Mouse (Mus musculus) myocyte (in vitro differentiated cells): ENCODE data around the gene 9130409I23Rik.

Source experiments
- E2F4 ChIP-seq: IDR thresholded peaks from one replicate; pipeline ENCODE4 v1.6.1; 2011; ENCODE audit warnings: mild to moderate bottlenecking, control low read depth, moderate library complexity; ENCODE audit not compliant: insufficient read depth
- MYOG ChIP-seq, 3 experiments: IDR thresholded peaks; one replicate each; pipeline ENCODE4 v1.6.1; 2011; ENCODE audit warnings: control low read depth in 2 of 3, low read depth in 2 of 3, mild to moderate bottlenecking in 2 of 3; ENCODE audit not compliant: insufficient read length in 2 of 3, control insufficient read depth in 1 of 3, insufficient read depth in 1 of 3
- POLR2A ChIP-seq: IDR thresholded peaks from one replicate; pipeline ENCODE4 v1.6.1; 2011; ENCODE audit warnings: low read depth, mild to moderate bottlenecking, control low read depth, moderate library complexity; ENCODE audit not compliant: insufficient read length
- POLR2AphosphoS2 ChIP-seq: IDR thresholded peaks from one replicate; pipeline ENCODE4 v1.6.1; 2011; ENCODE audit warnings: low read depth, control low read depth; ENCODE audit not compliant: insufficient read length

- TF ChIP-seq MYOG (IDR thresholded peaks at IDR 0.05; ENCODE audit: control insufficient read depth in 1 of 3, insufficient read depth in 1 of 3, insufficient read length in 2 of 3, low read depth in 2 of 3) (no peak), POLR2A (no peak), POLR2AphosphoS2 (no peak), E2F4 (no peak)
Observed at GRCm38 (mm10) chr1:181020756-181021487, 30.1 kb upstream of the 9130409I23Rik start, which contains the start of gene Ephx1.
